Mouse (Mus musculus): ENCODE results near the gene Hps5. TPM values are rescaled to one million over a fixed set of nuclear protein-coding genes. Genes with fewer than 3 reads are reported as not detected.

Hps5 gene
- total and polyA plus RNA-seq, 2 experiments from 2014 or later, result 9.0 to 24.6 TPM

- Histone ChIP-seq H3K9me3 (ENCODE audit: low read length) (no peaks in the 10 kb centered on the region), H3K9ac (replicated peaks; ENCODE audit: low read length, poor library complexity, severe bottlenecking) (no peak overlapping the region), H3K27ac (ENCODE audit: low read depth, low read length) (no peak overlapping the region), H3K27me3 (ENCODE audit: insufficient read depth, low read length) (no peaks in the 10 kb centered on the region), H3K4me3 (ENCODE audit: low read depth, low read length) (no peak overlapping the region), H3K4me1 (ENCODE audit: insufficient read depth, low read length) (peaks cover 18% of the 10 kb centered on the region), H3K4me2 (ENCODE audit: low read depth, low read length, poor library complexity, severe bottlenecking) (no peak overlapping the region), H3K36me3 (ENCODE audit: insufficient read depth, low read length) (no peaks in the 10 kb centered on the region)
- no peak for TF ChIP-seq CTCF (IDR thresholded peaks at IDR 0.05)
- WGBS, result 51% methylated on average over 4 of the region's 4 CpGs
- ATAC-seq (ENCODE audit: low FRiP score) (no peak), DNase-seq (ENCODE audit: low spot score) (no peak)
Measured at GRCm38 (mm10) chr7:46840326-46840725, 44.5 kb upstream of the Hps5 start.

DNA sequence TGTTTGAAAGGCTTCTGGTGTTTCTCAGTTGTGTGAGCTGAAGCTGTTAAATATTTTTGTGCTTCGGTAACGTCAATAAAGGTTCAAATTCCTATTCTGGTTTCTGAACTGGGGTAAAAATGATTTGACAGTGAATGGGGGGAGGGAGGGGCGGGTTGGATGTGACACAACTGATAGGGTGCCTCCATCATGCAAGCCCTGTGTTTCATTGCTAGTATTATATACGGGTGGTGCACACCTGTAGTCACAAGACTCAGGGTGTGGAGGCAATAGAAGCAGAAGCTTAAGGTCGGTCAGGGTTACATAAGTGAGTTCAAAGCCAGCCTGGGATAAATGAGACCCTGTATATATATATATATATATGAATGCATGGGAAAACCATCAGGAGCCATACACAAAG lies 44.0 kb upstream of the Hps5 start:
- Histone ChIP-seq H3K9ac (replicated peaks; ENCODE audit: low read length, poor library complexity, severe bottlenecking) (no peak overlapping the region), H3K4me3 (ENCODE audit: low read depth, low read length) (no peak overlapping the region), H3K4me1 (ENCODE audit: insufficient read depth, low read length) (peaks cover 13% of the 10 kb centered on the region), H3K27ac (ENCODE audit: low read depth, low read length) (no peak overlapping the region), H3K9me3 (ENCODE audit: low read length) (no peaks in the 10 kb centered on the region), H3K4me2 (ENCODE audit: low read depth, low read length, poor library complexity, severe bottlenecking) (no peak overlapping the region), H3K27me3 (ENCODE audit: insufficient read depth, low read length) (no peaks in the 10 kb centered on the region), H3K36me3 (ENCODE audit: insufficient read depth, low read length) (no peaks in the 10 kb centered on the region)
- no peak for DNase-seq (ENCODE audit: low spot score)
- no peak for ATAC-seq (ENCODE audit: low FRiP score)
- no peak for TF ChIP-seq CTCF (IDR thresholded peaks at IDR 0.05)
- 83% methylated on average over 5 of the region's 5 CpGs for WGBS

DNA sequence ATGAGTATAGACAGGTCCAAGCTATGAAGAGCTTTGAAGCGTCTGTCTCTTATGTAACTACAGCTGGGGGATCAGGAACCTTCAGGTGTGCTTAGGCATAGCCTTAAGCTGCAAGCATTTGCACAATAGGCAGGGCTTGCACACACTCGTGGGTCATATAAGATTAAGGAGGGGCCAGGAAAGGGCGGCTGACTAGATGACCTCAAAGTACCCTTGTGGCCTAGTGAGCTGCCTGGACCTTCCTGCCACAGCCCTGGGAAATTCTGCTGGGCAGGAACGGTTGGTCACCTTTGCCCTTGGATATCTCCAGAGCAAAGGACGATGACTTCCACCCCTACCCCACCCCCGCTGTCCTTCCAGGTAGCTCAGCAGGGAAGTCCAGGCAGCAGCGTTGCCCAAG lies 43.6 kb upstream of the Hps5 start:
- Histone ChIP-seq H3K4me2 (ENCODE audit: low read depth, low read length, poor library complexity, severe bottlenecking) (peak overlapping the region; percentile 25; the same call in 1 of the 2 replicates), H3K27ac (ENCODE audit: low read depth, low read length) (peak overlapping the region; percentile 48; the same call in 1 of the 2 replicates), H3K27me3 (ENCODE audit: insufficient read depth, low read length) (no peaks in the 10 kb centered on the region), H3K9me3 (ENCODE audit: low read length) (no peaks in the 10 kb centered on the region), H3K4me3 (ENCODE audit: low read depth, low read length) (no peak overlapping the region), H3K9ac (replicated peaks; ENCODE audit: low read length, poor library complexity, severe bottlenecking) (no peak overlapping the region), H3K4me1 (ENCODE audit: insufficient read depth, low read length) (peaks cover 12% of the 10 kb centered on the region), H3K36me3 (ENCODE audit: insufficient read depth, low read length) (no peaks in the 10 kb centered on the region)
- ATAC-seq (ENCODE audit: low FRiP score), result no peak
- no peak for TF ChIP-seq CTCF (IDR thresholded peaks at IDR 0.05)
- WGBS, result 37% methylated on average over 7 of the region's 7 CpGs
- no peak for DNase-seq (ENCODE audit: low spot score)

- peak; percentile 77 for ATAC-seq (ENCODE audit: low FRiP score)
- DNase-seq (ENCODE audit: low spot score), result peak; percentile 95
- H3K4me1 ChIP-seq (ENCODE audit: insufficient read depth, low read length), result peaks cover 12% of the 10 kb centered on the region
- H3K4me3 ChIP-seq (ENCODE audit: low read depth, low read length), result no peak overlapping the region
- 6% methylated on average over 8 of the region's 8 CpGs for WGBS
- no peak overlapping the region for H3K9ac ChIP-seq (replicated peaks; ENCODE audit: low read length, poor library complexity, severe bottlenecking)
- no peaks in the 10 kb centered on the region for H3K27me3 ChIP-seq (ENCODE audit: insufficient read depth, low read length)
- H3K4me2 ChIP-seq (ENCODE audit: low read depth, low read length, poor library complexity, severe bottlenecking), result peak overlapping the region; percentile 25
- peak overlapping the region; percentile 63; the same call in 1 of the 2 replicates for H3K27ac ChIP-seq (ENCODE audit: low read depth, low read length)
- H3K9me3 ChIP-seq (ENCODE audit: low read length), result no peaks in the 10 kb centered on the region
- TF ChIP-seq CTCF (IDR thresholded peaks at IDR 0.05), result no peak
- H3K36me3 ChIP-seq (ENCODE audit: insufficient read depth, low read length), result no peaks in the 10 kb centered on the region
Measured at GRCm38 (mm10) chr7:46838891-46839302, 43.0 kb upstream of the Hps5 start.

DNA sequence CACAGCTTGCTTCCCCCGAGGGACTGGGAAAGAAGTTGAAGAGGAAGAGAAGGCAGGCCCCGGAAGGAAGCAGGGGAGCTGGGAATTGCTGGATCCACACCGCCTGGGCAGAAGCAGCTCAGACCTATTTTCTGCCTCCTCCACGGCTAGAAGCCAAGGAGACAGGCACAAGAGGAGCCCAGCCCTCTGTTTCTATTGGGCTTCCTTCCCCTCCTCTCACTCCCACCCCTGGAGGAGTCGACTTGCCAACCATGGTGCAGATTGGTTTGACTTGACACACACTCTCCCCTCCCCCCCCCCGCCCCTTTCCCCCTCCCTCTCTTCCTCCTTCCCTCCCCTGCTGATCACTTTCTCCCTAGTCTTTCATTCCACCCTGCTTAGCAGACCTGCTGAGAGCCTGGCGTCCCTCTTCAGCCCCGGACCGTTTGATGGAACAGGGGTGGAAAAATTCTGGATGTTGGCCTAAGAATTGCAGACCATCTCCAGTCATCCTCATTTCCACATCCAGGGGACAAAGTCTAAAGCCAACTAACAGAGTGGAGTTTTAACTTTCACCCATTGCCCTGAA lies 42.3 kb upstream of the Hps5 start:
- Histone ChIP-seq H3K4me1 (ENCODE audit: insufficient read depth, low read length) (peaks cover 12% of the 10 kb centered on the region), H3K27me3 (ENCODE audit: insufficient read depth, low read length) (no peaks in the 10 kb centered on the region), H3K4me2 (ENCODE audit: low read depth, low read length, poor library complexity, severe bottlenecking) (peak overlapping the region; percentile 15; the same call in 1 of the 2 replicates), H3K36me3 (ENCODE audit: insufficient read depth, low read length) (no peaks in the 10 kb centered on the region), H3K9me3 (ENCODE audit: low read length) (no peaks in the 10 kb centered on the region), H3K27ac (ENCODE audit: low read depth, low read length) (peak overlapping the region; percentile 63), H3K9ac (replicated peaks; ENCODE audit: low read length, poor library complexity, severe bottlenecking) (0 out of 2 replicates have a peak overlapping the region, but pooled peaks have one; percentile 36), H3K4me3 (ENCODE audit: low read depth, low read length) (no peak overlapping the region)
- WGBS, result 4% methylated on average over 8 of the region's 9 CpGs
- TF ChIP-seq CTCF (IDR thresholded peaks at IDR 0.05), result no peak
- peak; percentile 31; the same call in 1 of the 2 replicates for ATAC-seq (ENCODE audit: low FRiP score)
- DNase-seq (ENCODE audit: low spot score), result peak; percentile 78

- Histone ChIP-seq H3K9ac (replicated peaks; ENCODE audit: low read length, poor library complexity, severe bottlenecking) (no peak overlapping the region), H3K27ac (ENCODE audit: low read depth, low read length) (no peak overlapping the region), H3K36me3 (ENCODE audit: insufficient read depth, low read length) (no peaks in the 10 kb centered on the region), H3K4me2 (ENCODE audit: low read depth, low read length, poor library complexity, severe bottlenecking) (no peak overlapping the region), H3K4me1 (ENCODE audit: insufficient read depth, low read length) (peaks cover 12% of the 10 kb centered on the region), H3K27me3 (ENCODE audit: insufficient read depth, low read length) (no peaks in the 10 kb centered on the region), H3K4me3 (ENCODE audit: low read depth, low read length) (no peak overlapping the region), H3K9me3 (ENCODE audit: low read length) (no peaks in the 10 kb centered on the region)
- no peak for TF ChIP-seq CTCF (IDR thresholded peaks at IDR 0.05)
- WGBS, result 38% methylated on average over 5 of the region's 5 CpGs
- no peak for ATAC-seq (ENCODE audit: low FRiP score)
- DNase-seq (ENCODE audit: low spot score), result no peak
Measured at GRCm38 (mm10) chr7:46837073-46837472, 41.2 kb upstream of the Hps5 start.
